Mouse (Mus musculus) liver, embryonic 11.5 days (tissue): ENCODE data around the gene Tarsl2. TPM values are rescaled to one million over a fixed set of nuclear protein-coding genes. Genes with fewer than 3 reads are reported as not detected.

ENCODE experiments used
- ATAC-seq: fragments of 200-750 bp; cut with Nextera tagmentation; replicated peaks from 2 replicates; pipeline ENCODE4 v1.8.0; 2017; ENCODE audit warnings: moderate number of reproducible peaks, mild to moderate bottlenecking, moderate TSS enrichment, moderate library complexity; ENCODE audit not compliant: low FRiP score
- DNase-seq: peaks from one replicate; pipeline ENCODE4 v3.0.0-alpha.2; 2017; ENCODE audit warnings: low spot score
- H3K27ac ChIP-seq: fragments of 300-500 bp; sonication (generic); 2 replicates; pipeline ENCODE4 v1.5.1; 2014; ENCODE audit warnings: mild to moderate bottlenecking, low read depth, low read length, control low read depth
- H3K27me3 ChIP-seq: fragments of 300-500 bp; sonication (generic); replicated peaks from 2 replicates; pipeline ENCODE4 v1.6.1; 2014; ENCODE audit warnings: low read length, mixed read lengths; ENCODE audit not compliant: control insufficient read depth, insufficient read depth
- H3K36me3 ChIP-seq: fragments of 300-500 bp; sonication (generic); 2 replicates; pipeline ENCODE4 v1.6.1; 2014; ENCODE audit warnings: mild to moderate bottlenecking, low read length, moderate library complexity, mixed read lengths; ENCODE audit not compliant: control insufficient read depth, insufficient read depth
- H3K4me1 ChIP-seq: fragments of 300-500 bp; sonication (generic); replicated peaks from 2 replicates; pipeline ENCODE4 v1.6.1; 2014; ENCODE audit warnings: low read length, mixed read lengths; ENCODE audit not compliant: control insufficient read depth, insufficient read depth
- H3K4me2 ChIP-seq: fragments of 300-500 bp; sonication (generic); 2 replicates; pipeline ENCODE4 v1.6.1; 2014; ENCODE audit warnings: mild to moderate bottlenecking, control low read depth, moderate library complexity
- H3K4me3 ChIP-seq: fragments of 300-500 bp; sonication (generic); 2 replicates; pipeline ENCODE4 v1.5.1; 2014; ENCODE audit warnings: low read depth, low read length, control low read depth
- H3K9ac ChIP-seq: fragments of 300-500 bp; sonication (generic); 2 replicates; pipeline ENCODE4 v1.6.1; 2014; ENCODE audit warnings: low read depth, low read length, control low read depth
- H3K9me3 ChIP-seq: fragments of 300-500 bp; sonication (generic); 2 replicates; pipeline ENCODE4 v1.6.1; 2016; ENCODE audit warnings: low read length, inconsistent platforms, mixed read lengths; ENCODE audit not compliant: control insufficient read depth
- WGBS: fragments of 180-500 bp; shearing (Covaris S2); extraction: QIAGEN DNeasy Blood & Tissue Kit; methylation state at CpG from one replicate; pipeline ENCODE4 v1.1.7; 2014; 5-methylcytosine and 5-hydroxymethylcytosine counted together
- polyA plus RNA-seq: library from polyadenylated mRNA; unstranded; fragments of >200 nt; fragmentation: Nextera tagmentation; extraction: Ambion mirVana; gene quantifications from 2 replicates; pipeline ENCODE4 v1.2.1, GENCODE M21; 2014

Gene Tarsl2
- polyA plus RNA-seq = 35.4 and 39.3 TPM in 2 replicates

DNA sequence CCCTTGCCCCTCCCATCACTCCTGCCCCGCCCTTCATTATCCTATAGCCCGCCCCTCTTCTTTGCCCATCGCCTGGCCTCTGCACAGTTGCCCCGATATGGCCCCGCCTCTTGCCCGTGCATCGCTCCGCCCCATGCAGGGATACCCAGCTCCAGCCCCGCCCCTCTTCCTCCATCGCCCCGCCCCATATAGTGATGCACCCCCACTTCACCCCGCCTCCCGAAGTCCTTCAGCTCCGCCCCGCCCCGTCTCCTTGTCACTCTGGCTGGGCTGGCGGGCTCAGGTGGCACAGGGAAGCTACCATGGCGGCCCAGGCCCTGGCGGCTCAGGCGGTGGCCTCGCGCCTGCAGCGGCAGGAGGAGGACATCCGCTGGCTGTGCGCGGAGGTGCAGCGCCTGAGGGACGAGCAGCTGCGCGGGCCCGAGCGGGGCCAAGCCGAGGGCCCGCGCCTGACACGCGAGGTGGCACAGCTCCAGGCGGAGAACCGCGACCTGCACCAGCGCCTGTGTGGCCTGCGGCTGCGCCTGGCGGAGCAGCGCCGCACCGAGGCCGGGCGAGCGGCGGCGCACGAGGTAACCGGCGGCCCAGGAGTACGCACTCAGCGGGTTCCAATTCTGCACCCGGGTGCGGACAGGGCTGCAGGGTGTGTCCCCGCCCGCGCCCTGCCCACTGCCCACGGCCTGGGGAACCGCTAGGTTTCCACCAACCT, at the start of gene Tarsl2:
TSS of gene Tarsl2 (plus strand) at position 256 of the 709 bp plus-strand sequence.
- WGBS = under 1% methylated on average over 64 of the region's 64 CpGs
- ATAC-seq = peak; percentile 88
- peaks cover 12% of the 10 kb centered on the region; the same call in 1 of the 2 replicates for H3K4me1 ChIP-seq

DNA sequence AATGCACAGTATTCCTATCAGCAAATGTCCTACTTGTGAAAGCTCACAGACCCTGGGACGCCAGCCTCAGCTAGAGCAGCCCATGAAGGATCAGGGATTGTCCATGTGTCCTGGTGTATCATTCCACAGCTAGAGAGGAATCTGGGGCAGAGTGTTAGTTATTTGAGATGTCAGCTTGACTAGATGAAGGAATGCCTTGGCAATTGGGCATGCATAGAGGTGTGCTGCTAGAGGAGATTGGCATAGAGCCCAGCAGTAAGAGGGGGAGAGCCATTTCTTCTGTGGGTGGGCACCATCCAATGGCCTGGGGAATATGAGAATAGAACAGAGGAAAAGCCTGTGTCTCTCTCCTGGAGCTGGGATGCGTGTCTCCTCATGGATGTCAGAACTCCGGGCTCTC, 38.6 kb upstream of the Tarsl2 start:
- Histone ChIP-seq H3K4me1 (no peaks in the 10 kb centered on the region), H3K36me3 (no peaks in the 10 kb centered on the region), H3K4me3 (no peak overlapping the region), H3K9me3 (no peaks in the 10 kb centered on the region), H3K9ac (no peak overlapping the region), H3K4me2 (no peak overlapping the region), H3K27me3 (no peaks in the 10 kb centered on the region), H3K27ac (no peak overlapping the region)
- DNase-seq (no peak), ATAC-seq (no peak)
- WGBS = 78% methylated on average over 3 of the region's 3 CpGs

More for the DNA sequence above, at the start of gene Tarsl2:
- Histone ChIP-seq H3K9ac (peak within 1 kb of the TSS; percentile 89), H3K36me3 (peaks cover 14% of the 10 kb centered on the region), H3K27ac (peak within 1 kb of the TSS; percentile 85), H3K4me2 (peak within 1 kb of the TSS; percentile 79), H3K4me3 (peak within 1 kb of the TSS; percentile 85), H3K27me3 (no peaks in the 10 kb centered on the region; the same call in 1 of the 2 replicates), H3K9me3 (no peaks in the 10 kb centered on the region)
- DNase-seq = peak; percentile 97

GRCm38 (mm10) chr7:65607003-65607402, 37.7 kb upstream of the Tarsl2 start:
- no peak for DNase-seq
- Histone ChIP-seq H3K27me3 (no peaks in the 10 kb centered on the region), H3K36me3 (no peaks in the 10 kb centered on the region), H3K9ac (no peak overlapping the region), H3K4me1 (no peaks in the 10 kb centered on the region), H3K27ac (no peak overlapping the region), H3K4me2 (no peak overlapping the region), H3K4me3 (no peak overlapping the region), H3K9me3 (no peaks in the 10 kb centered on the region)
- WGBS = 74% methylated on average over 5 of the region's 5 CpGs
- no peak for ATAC-seq

DNA sequence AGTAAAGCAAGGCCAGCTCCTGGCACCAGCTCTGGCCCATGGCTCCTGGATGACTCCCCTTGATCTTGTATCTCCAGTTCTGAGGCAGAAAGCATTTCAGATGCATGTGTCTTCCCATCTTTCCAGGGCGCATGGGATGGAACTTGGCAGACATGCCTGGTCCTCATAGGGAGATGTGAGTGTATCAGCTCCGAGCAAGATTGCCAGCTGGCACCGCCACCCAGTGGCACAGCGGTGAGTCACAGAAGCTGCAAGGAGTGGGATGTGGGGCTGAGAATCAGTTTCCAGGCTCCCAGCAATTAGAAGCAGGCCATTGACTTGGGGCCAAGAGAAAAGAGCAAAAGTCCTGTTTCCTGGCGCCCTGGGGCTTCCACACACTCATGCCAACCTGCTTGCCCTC, 34.5 kb upstream of the Tarsl2 start:
- H3K4me3 ChIP-seq = no peak overlapping the region
- no peaks in the 10 kb centered on the region for H3K36me3 ChIP-seq
- no peak for DNase-seq
- no peaks in the 10 kb centered on the region for H3K9me3 ChIP-seq
- H3K4me1 ChIP-seq = no peaks in the 10 kb centered on the region
- ATAC-seq = no peak
- H3K9ac ChIP-seq = no peak overlapping the region
- no peaks in the 10 kb centered on the region for H3K27me3 ChIP-seq
- 67% methylated on average over 5 of the region's 5 CpGs for WGBS
- H3K4me2 ChIP-seq = no peak overlapping the region
- H3K27ac ChIP-seq = no peak overlapping the region

DNA sequence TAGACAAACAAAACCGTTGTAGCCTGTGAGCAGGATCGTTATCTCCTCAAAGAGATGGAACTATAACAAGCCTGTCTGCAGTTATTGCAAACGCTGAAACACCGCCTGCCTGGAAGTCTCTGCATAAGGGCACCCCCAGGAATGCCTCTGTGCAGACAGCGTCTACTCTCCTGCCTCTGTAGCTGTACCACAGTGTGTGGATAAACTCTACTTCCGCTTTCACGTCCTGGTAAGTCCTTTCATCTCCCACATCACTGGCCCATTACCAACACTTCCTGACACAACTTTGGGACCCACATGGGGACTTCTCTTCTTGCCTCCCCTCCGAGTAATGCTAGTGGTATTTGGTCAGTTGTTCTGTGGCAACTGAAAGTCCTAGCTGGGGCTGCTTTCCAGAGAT, 34.0 kb upstream of the Tarsl2 start:
- WGBS = 67% methylated on average over 8 of the region's 8 CpGs
- no peak overlapping the region for H3K9ac ChIP-seq

DNA sequence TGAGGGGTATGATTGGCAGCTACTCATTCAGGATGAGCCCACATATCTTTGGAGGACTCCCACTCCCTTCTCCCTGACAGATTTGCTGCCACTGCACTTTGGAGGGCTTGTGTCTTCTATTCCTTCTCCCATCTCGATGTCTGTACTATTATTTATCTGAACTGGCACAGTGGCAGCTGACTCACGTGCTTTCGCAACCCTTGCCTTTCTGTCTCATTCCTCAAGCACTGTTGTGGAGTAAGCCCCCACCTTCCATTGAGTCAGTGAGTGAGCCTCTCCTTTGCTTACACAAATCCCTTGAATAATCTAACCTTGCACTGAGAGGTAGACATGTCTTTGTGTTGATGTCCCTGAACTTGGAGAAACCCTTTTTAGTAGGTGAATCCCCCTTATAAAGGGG, 33.4 kb upstream of the Tarsl2 start:
- no peak overlapping the region for H3K4me3 ChIP-seq
- ATAC-seq (no peak), DNase-seq (no peak)
- no peak overlapping the region for H3K27ac ChIP-seq
- H3K4me2 ChIP-seq = no peak overlapping the region
- no peaks in the 10 kb centered on the region for H3K4me1 ChIP-seq
- WGBS = 75% methylated on average over 3 of the region's 3 CpGs
- no peak overlapping the region for H3K9ac ChIP-seq
- no peaks in the 10 kb centered on the region for H3K9me3 ChIP-seq
- no peaks in the 10 kb centered on the region for H3K27me3 ChIP-seq
- H3K36me3 ChIP-seq = no peaks in the 10 kb centered on the region

More for the DNA sequence above, 34.0 kb upstream of the Tarsl2 start:
- Histone ChIP-seq H3K4me1 (no peaks in the 10 kb centered on the region), H3K4me3 (no peak overlapping the region), H3K27me3 (no peaks in the 10 kb centered on the region), H3K4me2 (no peak overlapping the region), H3K9me3 (no peaks in the 10 kb centered on the region), H3K27ac (no peak overlapping the region), H3K36me3 (no peaks in the 10 kb centered on the region)
- ATAC-seq (no peak), DNase-seq (no peak)

DNA sequence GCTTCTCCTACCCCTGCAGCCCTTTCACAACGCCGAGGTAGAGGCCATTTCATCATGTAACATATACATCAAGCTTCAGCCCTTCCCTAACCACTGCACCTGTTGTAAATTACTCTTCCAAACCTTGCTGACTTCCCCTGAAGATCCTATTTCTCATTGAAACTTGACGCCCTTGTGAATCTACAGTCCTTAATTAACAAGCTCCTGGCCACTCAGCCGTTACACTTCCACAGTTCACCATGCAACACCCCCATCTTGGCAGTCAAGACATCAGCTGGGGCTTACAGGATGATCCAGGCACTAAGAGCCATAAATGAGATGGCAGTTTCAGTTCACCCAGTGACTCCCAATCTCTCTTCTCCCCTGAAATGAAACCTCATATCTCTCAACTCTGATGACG, 31.0 kb upstream of the Tarsl2 start:
- H3K9ac ChIP-seq = no peak overlapping the region
- H3K27me3 ChIP-seq = no peaks in the 10 kb centered on the region
- H3K4me2 ChIP-seq = no peak overlapping the region
- H3K27ac ChIP-seq = no peak overlapping the region
- no peaks in the 10 kb centered on the region for H3K9me3 ChIP-seq
- no peaks in the 10 kb centered on the region for H3K4me1 ChIP-seq
- WGBS = 76% methylated on average over 5 of the region's 5 CpGs
- H3K36me3 ChIP-seq = no peaks in the 10 kb centered on the region
- no peak overlapping the region for H3K4me3 ChIP-seq
- ATAC-seq (no peak), DNase-seq (no peak)

DNA sequence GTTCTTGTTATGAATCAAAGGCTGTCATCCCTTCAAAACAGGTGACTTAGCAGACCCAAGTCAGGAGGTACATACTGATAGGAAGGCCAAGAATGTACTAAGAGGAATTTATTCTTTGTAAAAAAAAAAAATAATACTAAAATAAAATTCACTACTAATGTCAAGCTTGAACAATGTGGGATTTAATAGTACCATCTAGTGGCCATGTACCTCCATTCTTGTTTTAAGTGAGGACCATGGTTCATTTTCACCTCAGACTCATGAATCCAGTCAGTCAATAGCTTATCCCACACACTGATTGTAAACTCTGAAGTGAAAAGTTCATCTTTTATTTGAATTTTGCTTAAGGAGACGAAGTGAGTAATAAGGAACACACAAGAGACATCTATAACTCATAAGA, 25.9 kb upstream of the Tarsl2 start:
- Histone ChIP-seq H3K27ac (no peak overlapping the region), H3K9me3 (no peaks in the 10 kb centered on the region), H3K4me1 (no peaks in the 10 kb centered on the region), H3K4me3 (no peak overlapping the region), H3K36me3 (no peaks in the 10 kb centered on the region), H3K9ac (no peak overlapping the region), H3K4me2 (no peak overlapping the region), H3K27me3 (no peaks in the 10 kb centered on the region)
- no peak for ATAC-seq
- DNase-seq = no peak
- 56% methylated on average over 1 of the region's 1 CpGs for WGBS

DNA sequence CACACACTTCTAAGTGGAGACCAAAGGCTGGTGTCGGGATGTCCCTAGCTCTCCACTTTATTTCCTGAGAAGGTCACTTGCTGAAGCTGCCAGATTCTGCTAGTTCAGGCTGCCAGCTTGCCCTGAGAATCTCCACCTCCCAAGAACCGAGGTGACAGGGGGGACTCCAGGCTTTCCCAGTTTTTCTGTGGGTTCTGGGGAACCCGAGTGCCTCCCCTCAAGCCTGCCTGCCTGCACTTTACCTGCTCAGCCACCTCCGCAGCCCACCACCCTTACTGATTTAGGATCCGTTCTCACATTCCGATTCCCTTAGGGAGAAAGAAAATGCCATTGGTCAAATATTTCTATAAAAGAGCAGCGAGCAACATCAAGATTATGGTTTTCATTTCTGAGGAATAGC, 24.0 kb upstream of the Tarsl2 start:
- no peaks in the 10 kb centered on the region for H3K4me1 ChIP-seq
- no peaks in the 10 kb centered on the region for H3K36me3 ChIP-seq
- no peak overlapping the region for H3K4me3 ChIP-seq
- no peak overlapping the region for H3K9ac ChIP-seq
- no peaks in the 10 kb centered on the region for H3K27me3 ChIP-seq
- H3K27ac ChIP-seq = no peak overlapping the region
- ATAC-seq = no peak
- no peak overlapping the region for H3K4me2 ChIP-seq
- DNase-seq = no peak
- no peaks in the 10 kb centered on the region for H3K9me3 ChIP-seq
- WGBS = 81% methylated on average over 7 of the region's 7 CpGs
